Mouse (Mus musculus) bone marrow, adult 2 months (tissue): Measurements from ENCODE around the gene Stac3.

Source experiments
- CTCF ChIP-seq: fragments of 200-500 bp; IDR thresholded peaks from 2 replicates; pipeline ENCODE4 v1.5.1; 2011; ENCODE audit warnings: low read length, control low read depth; ENCODE audit not compliant: control insufficient read depth, insufficient read depth
- POLR2A ChIP-seq: fragments of 200-500 bp; IDR thresholded peaks from 2 replicates; pipeline ENCODE4 v1.6.1; 2011; ENCODE audit warnings: low read depth, mild to moderate bottlenecking, control low read depth, low read length, borderline replicate concordance; ENCODE audit not compliant: control insufficient read depth

DNA sequence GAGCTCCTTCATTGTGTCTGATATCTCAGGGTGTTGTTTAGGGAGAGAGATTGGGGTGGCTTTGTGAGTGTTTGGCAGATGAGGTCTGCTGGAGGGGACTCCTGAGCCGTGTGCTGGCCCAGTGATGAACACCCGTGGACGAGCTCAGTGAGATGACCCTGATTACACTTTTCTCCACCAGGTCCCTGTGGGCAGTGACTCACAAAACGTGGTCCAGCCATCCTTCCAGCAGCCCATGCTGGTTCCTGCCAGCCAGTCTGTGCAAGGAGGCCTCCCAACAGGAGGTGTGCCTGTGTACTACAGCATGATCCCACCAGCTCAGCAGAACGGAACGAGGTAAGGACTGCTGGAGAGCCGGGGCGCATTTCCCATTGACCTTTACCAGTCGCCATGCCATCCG lies 16.3 kb upstream of the Stac3 start:
- no peak for TF ChIP-seq POLR2A
- no peak for TF ChIP-seq CTCF
